Mouse (Mus musculus) cerebellum, postnatal 10 days (tissue): ENCODE measurements at regions not wholly inside any gene's neighbourhood (a gene's known extent, or its start where the extent isn't known, plus 50 kb on each side); places are given as distances from the start of the nearest gene placed in this dataset.
A peak's percentile ranks its signal among the peaks of the same experiment; 100 is the strongest.
"Not testable (repeated sequence)": the region's sequence is repeated elsewhere in the genome, so short reads cannot be mapped to it uniquely, and the experiment has no call there.

Experiments
- DNase-seq, 2 experiments: peaks; one replicate each; pipeline ENCODE4 v3.0.0; 2021; ENCODE audit warnings: mixed read lengths in 2 of 2

DNA sequence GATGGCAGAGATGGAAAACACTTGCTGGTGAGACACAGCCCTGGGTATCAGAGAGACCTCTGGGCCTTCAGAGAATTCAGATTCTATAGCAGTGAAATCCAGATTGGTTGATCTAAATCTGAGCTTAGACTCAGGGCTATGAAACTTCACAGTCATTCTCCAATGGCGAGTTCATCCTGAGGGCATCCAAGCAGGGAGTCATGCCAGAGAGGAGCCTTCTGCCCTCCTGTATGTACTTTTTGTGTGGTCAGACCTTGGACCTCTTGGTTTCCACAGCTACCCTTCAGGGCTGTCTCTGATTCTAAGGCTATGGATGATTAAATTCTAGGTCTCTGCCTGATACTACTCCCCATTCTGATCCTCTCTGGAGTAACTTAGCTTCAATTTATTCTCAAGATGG is 122.0 kb upstream of the Mettl15 start:
- no peak for DNase-seq

DNA sequence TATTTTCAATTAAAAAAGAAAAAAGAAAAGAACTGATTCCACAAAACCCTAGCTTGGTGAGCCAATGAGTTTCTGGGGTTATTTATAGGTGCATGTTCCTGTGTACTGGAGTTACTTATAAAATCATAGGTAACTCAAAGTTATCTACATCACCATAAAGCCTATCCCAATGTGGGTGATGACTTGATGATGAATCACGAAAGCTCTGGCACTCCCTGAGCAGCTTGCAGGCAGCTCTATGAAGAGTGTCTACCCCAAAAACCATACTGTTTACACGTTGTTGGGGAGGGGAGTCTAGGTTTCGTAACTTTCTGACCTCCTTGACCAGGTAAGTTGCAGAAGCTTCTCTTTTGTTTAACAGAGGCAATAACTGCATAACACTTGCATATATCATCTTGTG is 123.7 kb upstream of the Mettl15 start:
- no peak for DNase-seq

DNA sequence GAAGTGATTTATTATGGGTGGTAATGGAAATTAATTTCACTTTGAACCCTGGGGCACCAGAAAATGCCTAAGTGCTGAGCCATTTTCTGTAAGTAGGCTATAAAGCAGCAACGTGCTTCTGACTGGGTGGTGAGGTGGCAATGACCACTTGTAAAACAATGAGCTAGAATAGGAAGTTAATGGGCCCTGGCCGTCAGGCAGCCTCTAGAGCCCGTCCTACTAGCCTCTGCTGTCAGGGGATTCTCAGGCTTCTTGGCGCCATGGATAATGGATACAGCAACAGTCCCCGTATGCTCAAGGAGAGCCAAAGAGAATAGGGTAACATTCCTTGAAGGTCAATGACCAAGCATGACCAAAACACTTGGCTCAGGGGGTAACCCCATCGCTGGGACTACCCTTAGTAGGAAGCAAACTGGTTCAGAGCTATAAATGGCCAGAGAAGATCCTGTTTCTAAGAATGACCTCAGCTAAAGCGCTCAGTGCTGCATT is 126.1 kb upstream of the Mettl15 start:
- DNase-seq: no peak

DNA sequence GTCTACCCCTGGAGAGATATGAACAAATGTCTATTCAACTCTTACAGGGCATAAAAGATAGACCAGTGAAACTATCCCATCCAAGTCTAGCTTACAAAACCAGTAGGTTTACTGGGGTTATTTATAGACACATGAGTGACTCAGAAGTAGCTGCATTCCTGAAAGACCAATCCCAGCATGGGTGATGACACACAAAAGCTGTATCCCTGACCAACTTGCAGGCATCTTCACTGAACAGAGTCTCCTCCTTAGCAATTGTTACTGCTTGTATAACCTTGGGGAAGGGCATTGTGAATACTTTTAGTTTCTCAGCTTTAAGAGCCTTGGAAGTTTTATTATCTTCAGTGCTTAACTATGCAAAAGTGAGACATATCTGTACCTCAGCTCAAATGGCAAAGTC is 139.6 kb upstream of the Mettl15 start:
- DNase-seq: no peak

DNA sequence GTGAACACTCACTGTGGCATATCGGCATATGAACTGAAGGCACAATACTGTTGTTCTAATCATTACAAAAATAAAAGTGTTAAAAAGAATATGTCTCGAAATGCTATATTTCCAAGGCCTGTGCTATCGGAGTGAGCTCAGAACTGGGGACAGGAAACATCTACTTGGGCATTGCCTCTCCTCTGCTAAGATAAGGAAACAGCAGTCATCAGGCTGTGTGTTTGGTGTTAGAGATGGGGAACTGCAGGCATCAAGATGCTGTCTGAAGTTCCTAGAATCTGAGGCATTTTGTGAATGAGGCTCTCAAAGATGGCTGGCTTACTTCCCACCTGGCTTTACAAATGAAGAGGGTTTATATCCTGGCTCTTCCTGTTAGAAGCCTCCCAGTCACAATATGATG is 150.6 kb upstream of the Mettl15 start:
- no peak for DNase-seq

DNA sequence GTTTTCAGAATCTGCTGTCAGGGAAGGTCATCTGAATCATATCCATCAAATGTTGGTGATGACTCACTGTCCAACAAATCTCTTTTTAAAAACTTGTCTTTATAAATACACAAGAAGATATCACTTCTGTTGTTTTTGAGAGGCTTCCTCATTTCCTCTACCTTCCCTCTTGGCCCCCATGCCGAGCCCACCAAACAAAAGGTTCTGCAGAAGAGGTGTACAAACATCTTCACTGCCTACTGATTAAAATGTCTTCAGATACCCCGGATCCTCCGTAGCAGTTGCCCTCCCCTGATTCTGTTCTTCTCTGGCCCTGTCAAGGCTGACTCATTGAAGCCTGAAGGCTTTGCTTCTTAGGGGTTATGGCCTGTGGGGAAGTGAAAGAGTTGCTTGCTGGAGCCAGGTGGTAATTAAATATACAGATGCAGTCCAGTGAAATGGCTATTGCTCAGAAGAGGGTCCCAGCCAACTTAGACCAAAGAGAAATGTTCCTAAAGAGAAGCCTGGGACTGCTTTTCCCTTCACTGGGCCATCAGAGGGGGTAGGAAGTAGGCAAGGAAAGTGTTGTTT is 162.1 kb upstream of the Mettl15 start:
- no peak for DNase-seq

DNA sequence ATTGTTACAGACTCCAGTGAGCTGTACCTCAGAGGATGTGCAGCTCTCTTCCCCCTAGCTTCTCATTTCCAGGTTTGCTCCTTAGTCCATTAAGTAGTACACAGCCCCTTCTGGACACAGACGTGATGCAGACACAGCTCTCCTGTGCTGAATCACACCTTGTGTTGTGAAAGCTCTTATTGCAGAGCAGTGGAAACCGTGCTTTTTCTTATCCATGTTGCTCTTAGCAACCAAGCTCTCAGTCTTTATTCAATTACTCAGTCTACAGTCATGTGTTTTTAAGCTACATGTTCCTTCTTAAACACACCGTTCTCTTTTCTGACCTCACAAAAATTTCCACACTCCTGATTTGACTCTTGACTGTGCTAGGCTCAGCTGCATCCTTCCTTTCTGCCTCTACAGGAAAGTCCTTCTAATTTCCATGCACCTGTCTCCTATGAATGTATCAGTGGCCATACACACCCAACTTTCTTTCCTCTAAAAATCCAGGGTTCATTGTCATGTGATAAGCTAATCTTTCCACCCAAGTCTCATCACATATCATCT is 163.0 kb upstream of the Mettl15 start:
- DNase-seq: no peak

DNA sequence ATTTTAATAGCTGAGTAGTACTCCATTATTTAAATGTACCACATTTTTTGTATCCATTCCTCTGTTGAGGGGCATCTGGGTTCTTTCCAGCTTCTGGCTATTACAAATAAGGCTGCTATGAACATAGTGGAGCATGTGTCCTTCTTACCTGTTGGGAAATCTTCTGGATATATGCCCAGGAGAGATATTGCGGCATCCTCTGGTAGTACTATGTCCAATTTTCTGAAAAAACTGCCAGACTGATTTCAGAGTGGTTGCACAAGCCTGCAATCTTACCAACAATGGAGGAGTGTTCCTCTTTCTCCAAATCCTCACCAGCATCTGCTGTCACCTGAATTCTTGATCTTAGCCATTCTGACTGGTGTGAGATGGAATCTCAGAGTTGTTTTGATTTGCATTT is 181.7 kb upstream of the Mettl15 start:
- not testable (repeated sequence) for DNase-seq

DNA sequence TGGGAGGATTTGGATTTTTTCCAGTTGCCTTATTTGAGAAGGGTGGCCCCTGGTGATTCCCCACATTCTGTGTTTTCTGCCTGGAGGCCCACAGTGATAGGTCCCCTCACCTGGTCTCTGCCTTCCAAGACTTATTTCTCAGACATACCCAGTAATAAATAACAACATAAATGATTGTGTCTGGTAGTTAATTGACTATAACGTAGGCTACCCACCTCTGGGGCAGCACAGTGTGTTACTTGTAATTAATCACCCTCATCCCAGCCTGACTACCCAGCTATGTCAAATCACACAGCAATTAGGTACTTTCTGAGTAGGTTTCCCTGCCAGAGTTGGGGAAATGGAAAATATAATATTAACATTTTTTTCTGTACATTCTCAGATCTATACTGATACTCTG is 190.2 kb upstream of the Bdnf start:
- DNase-seq: no peak

DNA sequence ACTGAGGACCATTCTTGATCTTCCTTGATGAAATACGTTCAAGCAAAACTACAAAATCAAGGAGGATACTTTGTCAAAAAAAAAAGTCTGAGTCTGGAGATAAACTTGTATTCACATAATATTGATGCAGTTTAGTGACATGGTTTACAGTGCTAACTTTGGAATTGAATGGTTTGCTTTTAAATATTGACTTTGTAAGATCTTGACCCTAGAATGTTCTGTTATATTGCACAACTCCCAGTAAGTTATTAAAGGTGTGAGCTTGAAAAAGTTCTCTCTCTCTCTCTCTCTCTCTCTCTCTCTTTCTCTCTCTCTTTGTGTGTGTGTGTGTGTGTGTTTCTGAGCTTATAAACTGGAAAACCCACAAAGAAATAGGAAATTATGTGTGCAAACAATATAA is 186.9 kb upstream of the Bdnf start:
- no peak for DNase-seq

DNA sequence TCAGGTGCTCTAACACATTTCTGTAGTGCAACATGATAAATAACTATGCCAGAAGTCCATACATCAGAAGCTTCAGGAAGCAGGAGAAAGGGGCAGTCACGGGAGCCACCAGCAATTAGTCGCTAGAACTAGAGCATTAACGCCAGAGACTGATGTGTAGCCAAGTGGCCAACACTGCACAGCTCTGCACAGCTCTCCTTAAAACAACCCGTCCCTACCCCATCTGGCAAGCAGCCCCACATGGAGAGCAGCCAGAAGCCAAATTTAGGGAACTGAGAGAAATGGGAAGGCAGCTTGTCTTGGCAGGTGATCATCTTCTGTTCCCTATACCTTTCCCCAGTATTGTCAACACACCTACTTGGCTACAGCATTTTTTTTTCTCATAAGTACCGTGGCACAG is 172.3 kb upstream of the Bdnf start:
- DNase-seq: peak; percentile 68 to 81

DNA sequence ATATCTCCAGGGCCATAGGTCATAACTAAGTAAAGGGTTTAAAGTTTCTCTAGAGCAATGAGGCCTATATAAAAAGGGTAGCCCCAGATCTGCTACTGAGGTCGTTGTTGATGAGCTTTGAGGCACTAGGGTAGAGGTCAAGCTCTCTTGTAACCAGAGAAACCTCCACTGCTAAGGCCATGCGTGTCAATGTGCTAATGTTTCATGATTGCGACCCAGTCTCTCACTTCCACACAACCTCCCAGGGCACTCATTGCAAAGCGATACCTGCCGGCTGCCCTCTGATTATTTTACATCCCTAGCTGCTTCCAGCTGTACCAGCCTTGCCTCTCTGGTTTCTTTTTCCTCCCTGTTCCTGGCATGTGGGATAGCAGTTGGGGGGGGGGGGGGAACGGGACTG is 169.6 kb upstream of the Bdnf start:
- no peak for DNase-seq

DNA sequence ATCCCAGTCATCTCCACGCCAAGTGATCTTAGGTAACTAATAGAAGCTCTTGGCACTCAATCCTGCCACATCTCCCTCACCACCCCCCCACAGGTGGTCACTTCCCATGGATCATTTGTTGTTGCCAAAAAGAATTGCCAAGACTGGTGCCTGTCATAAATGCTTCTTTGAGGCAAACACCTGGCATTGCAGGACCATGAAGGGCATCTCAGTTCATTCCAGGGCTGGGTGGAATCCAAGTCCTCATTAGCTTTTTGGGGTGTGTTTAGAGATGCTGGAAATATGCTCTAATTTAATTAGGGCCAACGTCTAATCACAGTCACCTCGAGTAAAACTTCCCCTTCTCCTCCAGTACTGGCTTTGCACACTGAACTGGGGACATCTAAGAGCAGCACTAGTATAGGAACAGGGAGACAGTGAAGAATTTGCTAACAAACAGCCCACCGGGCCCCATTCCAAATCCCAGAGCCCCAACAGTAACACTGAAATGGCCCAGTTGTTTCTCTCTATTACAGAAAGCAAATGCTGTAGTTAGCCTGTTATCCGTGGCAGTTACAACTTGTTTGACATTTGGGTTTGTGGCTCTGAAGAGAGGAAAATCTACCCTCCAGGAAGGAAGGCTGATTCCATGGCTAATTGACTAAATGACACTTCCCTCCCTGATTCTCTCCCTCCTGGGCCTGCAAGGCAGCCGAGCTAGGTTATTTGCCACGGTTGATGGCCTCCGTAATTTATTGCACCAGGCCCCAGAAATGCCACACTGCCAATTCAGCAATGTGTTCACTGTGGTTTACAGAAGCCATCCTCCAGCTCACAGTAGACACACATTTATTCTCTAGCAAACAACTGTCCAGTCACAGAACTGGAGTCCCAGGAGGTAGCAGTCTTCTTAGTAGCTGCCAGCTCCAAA is 164.2 kb upstream of the Bdnf start:
- peak; percentile 57 to 72 for DNase-seq

DNA sequence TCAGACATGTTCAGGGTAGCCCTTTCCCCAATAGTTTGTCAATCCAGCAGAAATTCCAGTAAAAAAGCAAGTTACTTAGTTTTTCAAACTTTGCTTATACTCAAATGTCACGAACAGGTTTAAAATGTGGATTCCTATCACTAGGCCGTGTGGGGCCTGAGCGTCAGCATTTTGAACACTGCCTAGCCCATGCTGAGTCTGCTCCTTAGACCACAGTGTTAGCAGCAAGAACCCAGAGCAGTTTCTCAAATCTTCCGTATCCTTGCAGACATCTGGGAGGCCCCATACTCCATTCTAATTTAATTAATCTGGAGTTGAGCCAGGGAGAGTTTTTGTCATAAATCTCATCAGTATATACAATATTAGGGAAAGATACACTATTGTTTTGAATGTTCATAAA is 163.4 kb upstream of the Bdnf start:
- no peak for DNase-seq

DNA sequence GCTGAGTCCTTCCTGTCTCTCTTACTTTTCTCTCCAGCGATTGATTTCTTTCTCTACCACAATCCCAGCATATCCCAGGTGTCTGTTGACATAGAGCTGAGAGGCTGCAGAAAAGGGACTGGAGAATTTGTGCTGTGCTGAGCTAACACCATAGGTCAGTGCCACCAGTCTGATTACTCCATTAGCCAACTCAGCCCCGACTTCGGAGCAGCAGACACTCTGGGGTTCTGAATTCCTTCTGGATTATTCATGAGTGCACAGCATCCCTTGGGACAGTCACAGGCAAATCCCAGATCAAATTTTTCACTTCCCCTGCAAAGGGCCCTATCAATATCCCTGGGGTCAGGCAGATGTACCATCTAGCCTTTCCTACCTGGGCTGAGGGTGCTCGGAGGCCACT is 155.2 kb upstream of the Bdnf start:
- DNase-seq: no peak

DNA sequence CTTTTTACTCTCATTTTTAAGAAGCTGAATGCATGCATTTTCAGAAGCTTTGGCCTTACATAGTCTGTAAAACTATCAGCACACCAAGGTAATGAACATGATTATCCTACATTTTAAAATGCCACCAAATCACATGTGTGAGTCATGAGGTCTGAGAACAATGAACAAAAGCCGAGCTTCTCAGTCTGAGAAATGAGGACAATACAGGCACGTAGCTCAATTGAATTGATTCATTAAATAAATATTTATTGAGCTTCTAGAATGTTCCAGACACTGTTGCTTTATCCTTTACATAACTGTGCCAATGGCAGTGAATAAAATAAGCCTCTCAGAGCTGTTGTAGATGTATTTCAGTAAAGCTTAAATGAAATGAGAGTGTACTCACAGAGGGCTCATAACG is 154.0 kb upstream of the Bdnf start:
- no peak for DNase-seq

DNA sequence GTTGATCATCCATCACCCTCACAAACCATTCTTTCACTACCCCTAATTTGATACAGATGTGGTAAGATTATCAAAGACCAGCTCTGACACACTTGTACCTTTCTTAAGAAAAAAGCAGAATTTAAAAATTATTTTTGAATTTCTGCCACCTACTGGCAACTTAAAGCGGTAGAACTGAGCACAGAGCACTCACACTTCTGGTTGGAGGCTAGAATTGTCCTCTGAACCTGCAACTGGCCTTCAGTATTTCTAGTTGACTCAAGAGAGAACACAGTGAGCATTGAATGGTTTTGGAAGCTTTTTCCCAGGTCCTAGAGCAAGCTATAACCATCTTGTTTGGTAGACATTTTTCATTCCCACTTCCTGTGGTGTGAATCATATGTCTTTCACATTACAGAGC is 135.0 kb upstream of the Bdnf start:
- no peak for DNase-seq

DNA sequence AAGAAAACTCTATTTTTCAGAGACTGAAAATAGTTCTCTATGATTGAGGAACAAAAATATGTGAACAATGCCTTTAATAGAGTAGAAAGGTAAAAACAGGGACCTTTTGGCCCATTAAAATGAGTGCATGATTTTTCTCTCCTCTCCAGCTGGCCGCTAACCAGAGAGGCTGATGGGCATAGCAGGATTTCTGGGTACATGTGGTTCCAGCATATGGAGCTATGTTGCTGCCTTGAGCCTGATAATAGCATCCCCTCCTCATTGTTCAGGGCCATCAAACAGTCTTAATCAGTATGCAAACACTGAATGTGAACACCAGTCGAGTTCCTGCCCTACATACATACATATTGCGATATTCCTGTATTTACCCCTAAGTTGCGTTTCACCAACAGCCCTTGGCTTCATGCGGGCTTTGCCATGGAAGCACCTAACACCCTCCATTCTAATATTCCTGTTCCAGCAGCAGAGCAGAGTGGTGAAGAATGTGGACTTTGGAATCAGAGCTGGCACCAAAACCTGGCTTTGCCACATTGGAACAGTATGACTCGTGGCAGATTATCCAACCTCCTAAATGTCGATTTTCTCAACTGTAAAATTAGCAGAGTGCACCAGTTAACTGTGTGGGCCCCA is 127.9 kb upstream of the Bdnf start:
- DNase-seq: peak; percentile 80 to 83

DNA sequence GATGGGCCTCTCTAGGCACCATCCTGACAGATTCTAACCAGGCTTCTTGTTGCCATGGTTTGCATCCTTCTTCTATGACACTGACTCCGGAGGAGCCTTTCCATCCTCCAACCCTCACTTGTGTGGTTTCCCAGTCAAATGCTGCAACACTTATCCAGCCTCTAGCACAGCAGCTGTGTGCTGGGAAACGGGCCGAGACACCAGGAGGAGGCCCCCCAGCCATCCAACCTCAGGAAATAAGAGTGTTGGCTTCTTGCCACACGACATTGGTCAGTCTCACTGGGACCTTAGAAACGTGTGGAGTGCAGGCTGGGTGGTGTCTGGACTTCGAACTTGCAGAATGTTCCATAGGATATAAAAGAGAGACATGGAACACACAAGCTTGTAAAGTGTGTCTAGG is 119.9 kb upstream of the Bdnf start:
- peak; percentile 30 to 51 for DNase-seq

DNA sequence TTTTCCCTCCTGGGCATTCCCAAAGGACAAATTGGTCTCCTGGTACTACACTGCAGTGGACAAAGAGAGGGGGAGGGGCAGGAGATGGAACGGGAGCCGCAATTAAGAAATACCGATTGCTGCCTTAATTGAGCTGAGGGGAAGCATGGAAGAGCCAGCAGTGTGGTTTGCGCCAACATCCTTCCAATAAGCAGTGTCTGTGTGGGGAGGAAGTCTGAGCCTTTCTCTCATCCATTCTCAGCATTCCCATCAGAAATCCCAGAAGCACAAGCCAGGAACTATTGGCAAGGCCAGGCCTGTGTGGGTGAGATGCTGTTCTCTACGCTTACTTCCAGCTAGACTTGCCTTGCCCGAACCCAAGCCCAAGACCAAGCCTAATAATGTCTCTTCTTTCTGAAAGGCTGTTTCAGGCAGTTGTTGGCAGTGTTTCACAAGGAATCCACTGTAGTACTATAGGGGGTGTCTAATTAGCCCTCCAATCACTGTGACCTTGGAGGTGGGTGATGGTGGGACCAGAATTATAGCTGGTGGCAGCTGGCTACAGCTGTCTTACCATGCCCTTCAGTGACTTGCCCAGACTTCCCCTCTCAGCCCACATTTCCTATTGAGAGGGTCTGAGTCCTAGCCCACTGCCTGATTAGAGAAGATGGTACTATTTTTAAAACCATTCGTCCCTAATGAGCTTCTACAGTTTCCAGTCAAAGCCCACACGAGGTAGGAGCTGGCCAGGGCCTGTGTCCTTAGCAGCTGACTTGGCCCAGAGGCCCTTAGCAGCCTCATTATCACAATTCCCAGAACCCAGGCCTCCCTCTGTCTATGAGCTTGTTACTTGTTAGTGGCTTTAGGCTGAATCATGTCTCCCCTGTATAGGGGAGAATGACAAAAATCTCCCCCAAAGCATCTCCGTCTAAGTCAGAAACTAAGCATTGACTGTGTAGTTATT is 115.1 kb upstream of the Bdnf start:
- DNase-seq: peak in 1 of 2 experiments; percentile 3

DNA sequence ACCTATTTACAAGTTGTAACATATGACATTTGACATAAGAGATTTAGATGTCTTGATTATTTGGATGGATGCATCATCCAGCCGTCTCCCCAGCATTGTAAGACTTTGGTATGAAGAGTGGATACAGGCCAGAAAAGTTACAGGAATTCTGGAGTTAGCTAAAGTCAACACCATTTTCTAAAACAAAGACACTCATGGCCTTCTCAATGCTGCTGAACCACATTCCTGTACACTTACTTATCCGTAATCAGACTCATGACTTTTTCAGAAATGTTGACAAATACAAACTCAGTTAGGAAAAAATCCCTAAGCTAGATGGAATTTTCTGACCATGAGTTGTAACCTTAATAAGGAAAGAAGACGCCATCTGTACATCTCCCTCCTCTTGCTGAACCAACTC is 111.5 kb upstream of the Bdnf start:
- no peak for DNase-seq

DNA sequence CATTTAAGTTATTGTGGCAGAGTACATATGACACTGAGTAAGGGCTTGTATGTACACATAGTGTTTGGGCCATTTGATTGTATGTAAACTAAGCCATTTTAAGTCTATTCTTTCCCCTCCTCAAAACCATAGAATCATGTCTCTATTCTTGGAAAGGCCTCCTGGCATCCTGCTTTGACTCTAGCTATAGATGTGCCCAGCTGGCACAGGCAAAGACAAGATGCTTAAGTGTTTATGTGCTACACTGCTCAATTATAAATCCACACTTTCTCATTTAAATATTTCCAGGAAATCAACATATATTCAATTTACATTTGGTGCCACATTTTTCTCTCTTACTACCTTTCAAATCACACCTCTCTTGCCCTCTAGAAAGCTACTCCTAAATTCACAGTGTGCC is 97.6 kb upstream of the Bdnf start:
- DNase-seq: no peak
